Mouse (Mus musculus): ENCODE measurements around the gene Crebl2. TPM values are rescaled to one million over a fixed set of nuclear protein-coding genes. Genes with fewer than 3 reads are reported as not detected.

Gene Crebl2
- total RNA-seq, 2 experiments from 2014 or later: 29.6 to 36.7 TPM

DNA sequence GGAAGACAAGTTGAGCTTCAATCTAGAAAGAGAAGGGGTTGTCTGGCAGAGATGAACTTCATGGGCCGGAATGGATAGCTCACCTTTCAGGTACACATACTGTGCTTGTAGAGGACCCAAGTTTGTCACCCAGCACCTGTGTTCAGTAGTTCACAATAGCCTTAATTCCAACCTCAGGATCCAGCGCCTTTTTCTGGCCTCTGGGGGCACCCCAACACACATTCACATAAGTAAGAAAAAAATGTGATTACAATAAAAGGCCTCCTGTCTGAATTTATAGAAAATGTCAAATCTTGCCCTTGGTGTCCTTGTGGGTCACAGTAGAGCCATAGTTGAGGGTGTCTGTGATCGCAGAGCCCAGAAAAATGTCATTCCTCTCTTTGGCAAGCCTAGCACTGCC is 37.4 kb downstream of the Crebl2 start:
- no peak for DNase-seq (ENCODE audit: low spot score in 2 of 2)

DNA sequence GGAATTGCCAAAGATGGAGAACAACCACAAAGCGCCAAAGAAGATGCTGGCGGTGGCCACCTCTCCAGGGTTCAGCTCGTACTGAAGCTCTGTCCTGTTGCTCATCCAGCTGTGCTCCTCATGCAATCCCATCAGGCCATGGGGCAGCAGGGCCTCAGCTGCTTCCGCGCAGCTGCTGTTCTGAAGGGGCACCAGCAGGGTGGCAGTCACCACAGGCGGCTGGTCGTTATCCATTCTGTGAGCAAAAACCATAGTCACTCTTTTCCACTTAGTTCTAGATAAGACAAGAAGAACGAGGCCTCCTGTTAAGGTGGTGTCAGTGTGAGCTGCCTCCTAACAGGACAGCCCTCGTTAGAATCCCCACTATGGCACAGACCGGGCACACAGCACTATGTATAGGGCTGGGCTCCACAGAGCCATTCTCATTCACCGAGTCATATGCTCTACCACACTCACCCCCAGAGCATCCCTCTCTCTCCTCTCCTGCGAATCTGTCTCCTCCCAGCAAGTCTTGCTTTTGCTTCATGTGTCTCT is 40.3 kb downstream of the Crebl2 start:
- DNase-seq (ENCODE audit: low spot score in 2 of 2): no peak

DNA sequence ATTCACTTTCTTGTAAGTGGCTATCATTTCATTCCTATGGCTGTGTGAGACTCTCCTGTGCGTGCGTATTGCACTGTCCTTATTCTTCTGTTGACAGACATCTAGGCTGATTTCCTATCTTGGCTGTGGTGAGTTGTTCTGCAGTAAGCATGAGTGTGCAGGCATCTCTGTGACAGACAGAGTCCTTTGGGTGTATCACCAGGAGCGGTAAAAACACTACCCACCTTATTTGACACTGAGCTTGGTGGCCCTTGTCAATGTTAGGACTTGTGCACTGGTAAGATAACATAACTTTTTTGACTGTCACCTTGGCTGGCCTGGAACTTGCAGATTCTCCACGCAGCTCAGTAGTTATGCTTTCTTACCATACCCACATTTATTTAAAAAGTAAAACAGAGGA is 40.9 kb downstream of the Crebl2 start:
- no peak for DNase-seq (ENCODE audit: low spot score in 2 of 2)

DNA sequence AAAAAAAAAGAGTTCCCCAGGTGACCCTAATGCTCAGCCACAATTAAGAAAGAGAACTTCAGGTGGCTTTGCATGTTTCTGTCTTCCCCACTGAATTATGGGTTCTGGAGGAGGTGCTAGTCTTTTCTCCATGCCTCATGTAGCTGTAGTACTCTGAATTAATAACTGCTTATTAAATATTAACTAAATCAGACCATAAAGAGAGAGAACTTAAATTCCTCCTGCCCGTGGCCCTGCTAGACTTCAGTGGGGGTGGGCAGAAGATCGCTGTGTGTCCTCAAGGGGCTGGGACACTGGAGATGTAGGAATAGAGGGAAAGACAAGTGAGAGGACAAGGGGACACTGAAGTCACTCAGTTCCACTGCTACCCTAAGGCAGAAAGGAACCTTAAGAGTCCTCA is 42.3 kb downstream of the Crebl2 start:
- no peak for DNase-seq (ENCODE audit: low spot score in 2 of 2)

DNA sequence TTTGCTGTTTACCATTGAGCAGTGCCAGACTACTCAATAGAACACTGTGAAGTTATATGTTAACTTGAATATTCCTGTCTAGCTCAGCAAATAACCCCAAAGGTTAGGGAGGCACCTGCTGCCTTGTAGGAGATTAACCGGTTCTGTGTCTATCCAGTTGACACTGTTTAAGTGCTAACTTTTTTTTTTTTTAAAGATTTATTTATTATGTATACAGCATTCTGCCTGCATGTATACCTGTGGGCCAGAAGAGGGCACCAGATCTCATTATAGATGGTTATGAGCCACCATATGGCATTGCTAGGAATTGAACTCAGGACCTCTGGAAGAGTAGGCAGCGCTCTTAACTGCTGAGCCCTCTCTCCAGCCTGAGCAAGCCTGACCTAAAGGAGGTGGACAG is 43.1 kb downstream of the Crebl2 start:
- no peak for DNase-seq (ENCODE audit: low spot score in 2 of 2)

DNA sequence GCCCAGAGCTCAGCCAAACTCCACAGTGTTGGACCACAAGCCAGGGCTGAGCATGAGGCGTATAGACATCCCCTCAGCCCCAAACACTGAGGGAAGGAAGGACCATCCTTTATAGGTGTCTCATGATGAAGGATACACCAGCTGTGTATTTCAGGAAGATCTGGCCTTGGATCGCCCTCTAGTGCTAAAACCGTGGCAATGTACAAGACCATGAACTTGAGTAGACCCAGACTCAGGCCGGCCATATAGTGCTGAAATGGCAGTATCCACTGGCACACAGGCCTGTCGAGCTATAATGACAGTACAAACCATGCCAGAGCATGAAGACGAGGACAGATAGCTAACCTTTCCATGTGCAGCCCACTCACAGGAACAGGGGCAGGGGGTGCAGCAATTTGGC is 46.8 kb downstream of the Crebl2 start:
- no peak for DNase-seq (ENCODE audit: low spot score in 2 of 2)

DNA sequence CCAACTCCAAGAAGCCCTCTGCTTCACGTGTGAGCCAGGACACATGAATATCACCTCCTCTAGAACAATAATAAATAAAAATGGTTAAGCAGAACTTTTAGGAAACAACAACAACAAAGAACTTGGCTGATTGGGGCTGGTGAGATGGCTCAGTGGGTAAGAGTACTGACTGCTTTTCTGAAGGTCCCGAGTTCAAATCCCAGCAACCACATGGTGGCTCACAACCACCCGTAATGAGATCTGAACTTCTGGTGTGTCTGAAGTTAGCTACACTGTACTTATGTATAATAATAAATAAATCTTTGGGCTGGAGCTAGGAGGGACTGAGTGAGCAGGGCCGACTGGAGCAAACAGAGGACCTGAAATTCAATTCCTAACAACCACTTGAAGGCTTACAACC is 47.3 kb downstream of the Crebl2 start:
- no peak for DNase-seq (ENCODE audit: low spot score in 2 of 2)

DNA sequence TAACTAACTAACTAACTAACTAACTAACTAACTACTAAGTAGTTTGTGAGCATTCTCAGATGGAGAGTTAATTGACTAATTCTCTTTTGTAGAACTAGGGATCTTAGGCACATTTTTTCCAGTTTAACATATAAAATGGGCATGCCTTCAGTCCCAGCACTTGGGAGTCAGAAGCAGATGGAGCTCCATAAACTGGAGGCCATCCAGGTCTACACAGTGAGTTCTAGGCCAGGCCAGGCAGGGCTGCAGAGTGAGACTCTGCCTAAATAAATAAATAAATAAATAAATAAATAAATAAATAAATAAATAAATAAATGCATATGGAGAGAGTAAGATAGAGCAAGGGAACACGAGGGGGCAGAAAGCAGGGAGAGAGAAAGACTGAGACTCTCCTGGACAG is 47.9 kb downstream of the Crebl2 start:
- DNase-seq (ENCODE audit: low spot score in 2 of 2): no peak

DNA sequence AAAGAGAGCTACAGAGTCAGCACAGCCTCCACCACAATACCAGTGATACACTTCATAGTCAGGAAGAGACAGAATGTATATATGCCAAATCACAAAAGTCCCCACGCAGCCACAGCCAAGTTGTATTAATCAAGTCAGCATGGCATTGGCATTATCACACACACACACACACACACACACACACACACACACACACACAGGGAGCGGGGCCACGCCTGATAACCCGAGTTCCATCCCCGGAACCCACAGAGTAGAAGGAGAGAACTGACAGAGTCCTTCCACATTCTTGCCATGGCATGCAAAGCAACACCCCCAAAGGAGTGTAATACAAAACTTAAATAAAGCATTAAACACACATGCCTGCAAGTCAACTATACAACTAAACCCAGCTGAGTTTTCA is 49.6 kb downstream of the Crebl2 start:
- no peak for DNase-seq (ENCODE audit: low spot score in 2 of 2)

DNA sequence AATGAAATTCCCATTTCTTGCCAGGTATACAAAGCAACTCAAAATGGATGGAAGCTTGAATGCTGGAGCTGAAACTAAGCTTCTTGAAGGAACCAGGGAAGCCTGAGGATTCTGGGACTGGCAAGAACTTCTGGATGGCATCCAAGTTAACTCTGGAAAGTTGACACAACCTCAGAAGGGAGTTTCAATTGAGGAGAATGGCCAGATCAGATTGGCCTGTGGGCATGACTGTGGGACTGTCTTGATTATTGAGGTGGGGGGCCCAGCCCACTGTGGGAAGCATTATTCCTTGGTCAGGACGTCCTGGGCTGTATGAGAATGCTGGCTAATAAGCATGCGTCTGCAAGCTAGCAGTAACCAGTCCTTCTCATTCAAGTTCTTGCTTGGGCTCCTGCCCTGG is 50.1 kb downstream of the Crebl2 start:
- DNase-seq (ENCODE audit: low spot score in 2 of 2): no peak

DNA sequence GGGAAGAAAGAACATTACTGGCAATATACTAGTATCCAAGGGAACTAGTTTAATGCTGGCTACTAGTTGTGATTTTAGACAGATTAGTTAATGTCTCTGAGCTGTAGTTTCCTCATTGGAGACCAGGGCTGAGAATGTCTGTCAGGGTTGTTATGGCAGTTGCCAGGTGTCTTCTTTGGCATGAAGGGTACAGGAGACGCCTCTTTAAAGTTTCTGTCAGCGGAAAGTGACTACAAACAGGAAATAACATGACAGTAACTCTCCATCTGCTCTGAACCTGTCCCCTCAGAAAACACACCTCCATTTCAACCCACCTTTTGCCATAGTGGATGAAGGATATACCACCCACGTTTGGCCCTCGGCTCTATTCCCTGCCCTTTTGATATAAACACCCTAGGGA is 53.7 kb downstream of the Crebl2 start:
- no peak for DNase-seq (ENCODE audit: low spot score in 2 of 2)

DNA sequence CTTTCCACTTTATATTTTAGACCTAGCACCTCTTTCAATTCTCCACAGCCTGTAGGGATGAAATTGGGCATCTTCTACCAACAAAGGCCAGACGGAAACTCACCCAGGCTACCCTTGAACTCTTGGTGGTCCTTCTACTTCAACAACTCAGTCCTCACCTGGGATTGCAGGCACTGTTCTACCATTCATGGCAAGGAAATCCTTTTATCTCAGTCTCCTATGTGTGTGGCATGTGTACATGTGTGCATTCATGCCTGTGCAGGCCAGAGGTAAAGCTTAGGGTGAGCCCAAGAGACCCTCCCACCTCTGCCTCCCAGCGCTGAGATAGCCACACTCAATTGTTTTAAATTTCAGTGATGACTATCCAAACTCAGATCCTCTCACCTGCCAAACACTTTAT is 55.6 kb downstream of the Crebl2 start:
- no peak for DNase-seq (ENCODE audit: low spot score in 2 of 2)

DNA sequence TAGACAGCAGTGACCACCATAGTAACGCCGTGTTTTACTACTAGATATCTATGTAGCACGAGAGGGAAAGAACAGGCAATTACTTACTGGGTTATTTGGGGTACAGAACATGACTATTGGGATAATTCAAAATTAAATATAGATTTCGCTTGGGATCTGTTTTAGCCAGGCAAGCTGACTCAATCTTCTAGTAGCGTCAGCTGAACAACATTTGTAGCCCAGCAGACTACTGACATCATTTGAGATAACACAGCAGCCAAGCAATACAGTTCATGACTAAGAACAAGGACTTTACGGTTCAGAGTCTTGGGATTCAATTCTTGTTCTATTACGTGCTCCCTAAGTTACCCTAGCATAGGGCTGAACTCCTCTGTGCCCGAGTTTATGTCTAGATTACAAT is 56.5 kb downstream of the Crebl2 start:
- no peak for DNase-seq (ENCODE audit: low spot score in 2 of 2)

DNA sequence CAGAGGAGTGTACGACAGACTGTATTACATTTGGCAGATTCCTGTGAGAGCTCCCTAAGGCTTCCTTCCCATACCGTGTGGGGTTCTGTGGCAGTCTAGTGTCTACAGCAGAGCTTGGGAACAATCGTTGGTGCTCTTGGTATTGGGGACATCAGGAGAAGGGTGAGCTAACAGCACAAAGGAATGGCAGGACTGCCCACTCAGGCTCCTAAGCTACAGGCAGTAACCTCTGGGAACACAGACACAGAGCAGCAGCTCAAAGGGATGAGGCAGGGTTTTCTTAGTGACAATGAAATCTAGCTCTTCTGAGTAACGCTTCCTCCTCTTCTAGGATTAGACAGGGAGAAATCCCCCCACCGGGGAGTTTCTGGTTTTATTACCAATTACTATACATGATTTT is 57.1 kb downstream of the Crebl2 start:
- DNase-seq (ENCODE audit: low spot score in 2 of 2): no peak

DNA sequence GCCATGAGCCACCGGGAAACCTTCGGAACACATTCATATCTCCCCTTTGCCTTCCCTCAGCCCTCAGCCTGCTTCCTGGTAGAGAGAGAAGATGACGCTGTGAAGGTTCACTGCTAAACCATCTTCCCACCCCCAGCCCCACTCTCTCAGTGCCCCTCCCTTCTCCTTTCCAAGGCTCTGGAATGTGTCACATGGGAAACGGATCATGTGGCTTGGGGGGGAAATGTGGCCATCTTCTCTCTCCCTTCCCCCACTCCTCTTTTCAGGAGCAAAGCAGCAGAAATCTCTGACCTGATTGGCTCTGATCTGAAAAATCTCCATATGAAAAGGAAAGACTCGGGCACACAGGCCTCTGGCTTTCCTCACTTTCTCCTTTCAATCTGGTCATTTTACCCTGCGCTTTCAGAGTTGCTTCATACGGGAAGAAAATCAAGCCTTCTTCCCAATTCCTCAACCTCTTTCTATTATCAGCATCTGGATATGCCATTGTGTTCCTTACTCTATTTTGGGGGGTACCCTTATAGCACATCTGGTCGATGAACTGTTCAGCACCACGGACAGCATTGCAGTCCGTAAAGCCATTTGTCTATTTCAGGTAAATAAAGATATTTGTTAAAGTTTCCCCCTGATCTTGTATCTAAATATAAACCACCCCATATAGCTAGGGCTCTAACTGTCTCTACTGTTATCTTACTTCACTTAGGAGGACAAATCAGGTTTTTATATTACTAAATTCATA is 57.9 kb downstream of the Crebl2 start:
- DNase-seq (ENCODE audit: low spot score in 2 of 2): no peak

DNA sequence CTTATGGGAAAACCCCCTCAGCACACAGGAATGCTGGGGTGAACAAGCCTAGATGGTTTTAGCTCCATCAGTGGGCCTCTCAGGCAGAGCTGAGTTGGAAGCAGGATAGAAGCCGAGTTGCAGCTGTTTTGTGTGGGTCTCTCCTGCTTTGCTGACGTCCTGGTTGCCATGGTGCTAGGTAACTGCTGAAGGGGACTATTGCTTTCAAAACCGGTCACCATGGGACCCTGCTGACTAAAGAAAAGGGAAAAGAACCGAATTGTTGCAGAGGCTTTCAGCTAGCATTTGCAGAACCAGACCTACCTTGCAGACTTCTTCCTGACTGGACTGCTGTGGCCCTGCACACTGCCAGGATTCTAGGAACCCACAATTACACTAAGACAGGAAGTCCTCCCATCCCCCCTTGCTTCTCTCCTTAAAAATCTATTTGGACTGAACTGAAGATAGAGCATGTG is 58.6 kb downstream of the Crebl2 start:
- no peak for DNase-seq (ENCODE audit: low spot score in 2 of 2)

DNA sequence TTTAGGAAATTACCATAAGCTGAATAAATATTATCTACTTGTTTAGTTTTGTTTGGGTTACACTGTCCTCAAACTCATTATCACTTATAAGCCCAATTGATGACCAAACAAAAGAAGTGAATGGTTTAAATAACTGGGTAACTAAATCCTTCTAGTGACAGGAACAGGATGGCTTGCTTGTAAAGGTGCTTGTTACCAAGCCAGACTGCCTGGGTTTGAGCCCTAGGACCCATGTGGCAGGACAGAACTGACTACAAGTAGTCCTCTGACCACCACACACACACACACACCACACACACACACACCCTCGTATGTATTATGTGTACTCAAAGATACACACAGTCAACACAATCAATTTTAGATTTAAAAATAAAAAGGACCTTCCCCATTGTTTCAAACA is 59.8 kb downstream of the Crebl2 start:
- DNase-seq (ENCODE audit: low spot score in 2 of 2): no peak

DNA sequence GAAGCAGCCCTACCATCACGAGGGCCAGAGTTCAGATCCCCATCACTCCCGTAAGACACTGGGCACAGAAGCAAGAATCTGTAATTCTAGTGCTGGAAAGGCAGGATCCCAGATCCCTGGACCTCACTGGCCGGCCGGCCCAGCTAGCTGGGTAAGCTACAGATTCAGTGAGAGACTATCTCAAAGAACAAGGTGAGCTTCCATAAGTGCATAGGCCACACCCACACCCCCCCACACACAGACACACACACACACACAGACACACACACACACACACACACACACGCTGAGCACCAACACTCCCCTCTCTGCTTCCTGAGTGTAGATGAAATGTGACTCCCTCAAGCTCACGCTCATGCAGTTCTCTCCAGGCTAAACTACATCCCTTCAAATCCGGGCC is 60.5 kb downstream of the Crebl2 start:
- no peak for DNase-seq (ENCODE audit: low spot score in 2 of 2)

DNA sequence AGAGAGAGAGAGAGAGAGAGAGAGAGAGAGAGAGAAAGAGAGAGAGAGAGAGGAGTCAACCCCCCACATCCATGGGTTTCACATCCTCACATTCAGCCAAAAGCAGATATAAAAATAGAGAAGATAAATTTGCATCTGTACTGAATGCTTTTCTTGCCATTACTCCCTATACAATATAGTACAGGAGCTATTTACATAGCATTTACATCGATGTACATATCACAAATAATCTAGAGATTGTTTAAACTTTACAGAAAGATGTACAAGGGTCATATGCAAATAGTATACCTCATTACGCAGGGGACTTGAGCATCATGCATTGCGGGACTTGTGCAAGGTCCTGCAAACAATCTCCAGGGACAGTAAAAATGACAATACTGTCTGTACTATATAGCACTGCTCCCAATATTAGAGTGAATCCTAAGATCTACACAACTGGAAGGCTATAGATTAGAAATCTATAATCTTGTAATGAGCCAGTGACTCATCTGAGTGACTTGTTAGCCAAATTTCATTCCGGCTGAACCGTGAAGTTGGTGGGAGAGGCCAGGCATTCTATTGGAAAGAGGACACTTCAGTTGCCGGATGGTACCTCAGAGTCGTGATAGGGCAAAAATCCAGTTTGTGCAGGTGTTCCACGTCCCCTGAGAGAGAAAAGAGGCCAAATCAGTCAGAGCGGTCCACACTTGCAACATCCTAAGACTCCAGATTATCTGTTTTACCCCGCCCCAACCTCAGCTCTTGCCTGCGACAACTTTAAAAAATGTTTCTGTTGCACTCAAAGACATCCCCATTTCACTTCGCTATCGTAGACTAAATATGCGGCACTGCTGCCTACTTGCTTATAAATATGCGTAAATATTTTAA is 66.8 kb downstream of the Crebl2 start:
- no peak for DNase-seq (ENCODE audit: low spot score in 2 of 2)

DNA sequence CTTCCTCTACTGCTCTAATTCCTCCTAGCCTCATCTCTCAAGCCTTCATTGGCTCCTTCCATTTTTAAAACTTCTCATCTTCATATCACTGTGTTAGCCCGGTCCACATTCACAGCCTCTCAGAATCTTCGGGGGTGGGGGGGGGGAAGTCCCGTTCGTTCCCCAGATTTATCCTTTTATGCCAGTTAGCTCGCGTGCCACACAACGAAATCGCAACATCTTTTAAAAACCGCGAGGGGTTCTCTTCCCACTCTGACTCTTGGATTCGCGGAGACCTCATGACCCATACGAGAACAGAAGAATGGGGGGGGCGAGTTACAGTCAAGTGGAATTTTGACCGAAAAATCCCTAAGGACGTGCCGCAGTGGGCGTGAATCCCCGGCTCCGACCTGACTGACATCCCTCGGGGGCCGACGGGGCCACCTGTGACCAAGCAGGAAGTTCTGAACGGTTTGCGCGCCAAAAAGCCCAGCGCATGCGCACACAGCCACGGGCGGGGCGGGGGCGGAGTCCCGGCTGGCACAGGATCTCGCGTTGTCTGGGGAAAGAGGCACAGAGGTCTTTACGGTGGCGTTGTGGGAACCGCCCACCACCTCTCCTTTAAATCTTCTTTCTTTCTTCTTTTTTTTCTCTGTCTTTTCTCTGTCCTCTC is 67.6 kb downstream of the Crebl2 start:
- peak; percentile 96 to 97 for DNase-seq (ENCODE audit: low spot score in 2 of 2)

DNA sequence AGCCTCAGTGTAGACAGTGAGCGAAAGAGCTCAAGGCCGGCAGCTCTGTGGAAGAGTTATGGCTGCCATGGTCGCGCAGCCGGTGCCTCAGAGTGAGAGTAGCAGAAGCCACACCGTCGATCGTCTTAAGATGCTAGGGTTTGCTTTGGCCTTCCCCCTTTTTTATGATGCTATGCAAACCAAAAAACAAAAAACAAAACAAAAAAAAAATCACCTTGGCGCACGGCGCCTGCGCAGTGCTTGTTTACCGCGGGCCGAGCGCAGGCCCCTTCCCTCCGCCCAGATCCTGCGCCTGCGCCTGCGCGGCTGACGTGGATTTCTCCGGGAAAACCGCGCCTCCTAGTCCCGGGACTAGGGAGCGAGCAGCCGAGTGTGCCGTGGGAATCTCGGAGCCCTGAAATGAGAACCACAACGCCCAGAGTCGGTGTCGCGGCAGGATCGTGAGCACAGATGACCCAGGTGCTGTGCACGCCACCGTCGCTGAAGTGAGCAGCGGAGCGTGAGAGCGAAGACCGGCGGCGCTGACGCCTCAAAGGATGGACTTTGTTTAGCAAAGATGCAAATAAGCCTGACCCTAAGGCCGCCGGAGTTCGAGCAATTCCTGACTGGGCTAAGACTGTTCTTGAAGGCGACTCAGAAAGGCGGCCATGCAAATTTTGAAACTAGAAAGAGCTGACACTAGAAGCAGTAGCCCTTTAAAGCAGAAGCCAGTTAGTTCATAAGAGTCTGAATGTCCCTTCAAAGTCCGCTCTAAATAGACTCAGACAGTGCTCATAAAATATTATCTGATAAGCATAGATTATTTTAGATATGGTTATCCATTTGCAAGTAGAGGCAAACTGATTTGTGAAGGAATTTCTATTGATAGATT is 68.4 kb downstream of the Crebl2 start, which contains the start of gene Gpr19:
Gene Gpr19 (minus strand): TSS at position 484 of the 871 bp plus-strand sequence.
- DNase-seq (ENCODE audit: low spot score in 2 of 2): peak; percentile 88 to 91
